Mouse (Mus musculus): ENCODE measurements around the gene Defb23.

The Defb23 gene

GRCm38 (mm10) chr2:152464570-152465150 lies at the start of gene Defb23:
Gene Defb23 (minus strand): TSS chr2:152464620.
- DNase-seq (ENCODE audit: low read depth, low spot score), result no peak

GRCm38 (mm10) chr2:152511592-152511991 lies 47.2 kb upstream of the Defb23 start, which contains the start of gene Defb26:
Gene Defb26 (minus strand): TSS chr2:152511692.
- no peak for DNase-seq (ENCODE audit: low read depth, low spot score)

GRCm38 (mm10) chr2:152503950-152504349 lies 39.5 kb upstream of the Defb23 start:
- no peak for DNase-seq (ENCODE audit: low read depth, low spot score)

- DNase-seq (ENCODE audit: low read depth, low spot score), result no peak
Observed at GRCm38 (mm10) chr2:152500863-152501229, 36.4 kb upstream of the Defb23 start.

GRCm38 (mm10) chr2:152500204-152500862 lies 35.9 kb upstream of the Defb23 start:
- no peak for DNase-seq (ENCODE audit: low read depth, low spot score)

GRCm38 (mm10) chr2:152498020-152498419 lies 33.6 kb upstream of the Defb23 start:
- DNase-seq (ENCODE audit: low read depth, low spot score), result no peak

- no peak for DNase-seq (ENCODE audit: low read depth, low spot score)
Observed at GRCm38 (mm10) chr2:152493151-152493550, 28.7 kb upstream of the Defb23 start.

- no peak for DNase-seq (ENCODE audit: low read depth, low spot score)
Observed at GRCm38 (mm10) chr2:152490038-152490437, 25.6 kb upstream of the Defb23 start, which contains the start of gene Defb22. Gene Defb22 (minus strand): TSS chr2:152490138.

- peak; percentile 8 for DNase-seq (ENCODE audit: low read depth, low spot score)
Observed at GRCm38 (mm10) chr2:152487024-152487423, 22.6 kb upstream of the Defb23 start.

- no peak for DNase-seq (ENCODE audit: low read depth, low spot score)
Observed at GRCm38 (mm10) chr2:152481726-152482125, 17.3 kb upstream of the Defb23 start.

GRCm38 (mm10) chr2:152480881-152481280 lies 16.5 kb upstream of the Defb23 start:
- DNase-seq (ENCODE audit: low read depth, low spot score), result no peak

- no peak for DNase-seq (ENCODE audit: low read depth, low spot score)
Observed at GRCm38 (mm10) chr2:152476763-152477162, 12.3 kb upstream of the Defb23 start, which contains the start of gene Defb20. Gene Defb20 (plus strand): TSS chr2:152477063.

GRCm38 (mm10) chr2:152472434-152472833 lies 8.0 kb upstream of the Defb23 start:
- DNase-seq (ENCODE audit: low read depth, low spot score), result no peak

- DNase-seq (ENCODE audit: low read depth, low spot score), result peak; percentile 61
Observed at GRCm38 (mm10) chr2:152470973-152471372, 6.6 kb upstream of the Defb23 start.

- peak; percentile 10 for DNase-seq (ENCODE audit: low read depth, low spot score)
Observed at GRCm38 (mm10) chr2:152459241-152459640, 5.2 kb downstream of the Defb23 start.

GRCm38 (mm10) chr2:152452101-152452781 lies 12.2 kb downstream of the Defb23 start:
- no peak for DNase-seq (ENCODE audit: low read depth, low spot score)

GRCm38 (mm10) chr2:152450241-152450640 lies 14.2 kb downstream of the Defb23 start:
- peak; percentile 70 for DNase-seq (ENCODE audit: low read depth, low spot score)

GRCm38 (mm10) chr2:152447461-152447860 lies 17.0 kb downstream of the Defb23 start:
- no peak for DNase-seq (ENCODE audit: low read depth, low spot score)

- DNase-seq (ENCODE audit: low read depth, low spot score), result no peak
Observed at GRCm38 (mm10) chr2:152446642-152447041, 17.8 kb downstream of the Defb23 start.

GRCm38 (mm10) chr2:152443281-152443680 lies 21.1 kb downstream of the Defb23 start:
- DNase-seq (ENCODE audit: low read depth, low spot score), result no peak

GRCm38 (mm10) chr2:152442322-152442721 lies 22.1 kb downstream of the Defb23 start:
- no peak for DNase-seq (ENCODE audit: low read depth, low spot score)

GRCm38 (mm10) chr2:152439833-152440232 lies 24.6 kb downstream of the Defb23 start:
- DNase-seq (ENCODE audit: low read depth, low spot score), result no peak

- DNase-seq (ENCODE audit: low read depth, low spot score), result no peak
Observed at GRCm38 (mm10) chr2:152438963-152439362, 25.5 kb downstream of the Defb23 start.

Data from forelimb bud, embryonic 11.5 days (tissue).